Mouse (Mus musculus): ENCODE measurements around the gene Clip1. TPM values are rescaled to one million over a fixed set of nuclear protein-coding genes. Genes with fewer than 3 reads are reported as not detected.

Clip1 gene
- total and polyA plus RNA-seq, 3 experiments, result 13.3 to 23.0 TPM; not detected in 1

DNA sequence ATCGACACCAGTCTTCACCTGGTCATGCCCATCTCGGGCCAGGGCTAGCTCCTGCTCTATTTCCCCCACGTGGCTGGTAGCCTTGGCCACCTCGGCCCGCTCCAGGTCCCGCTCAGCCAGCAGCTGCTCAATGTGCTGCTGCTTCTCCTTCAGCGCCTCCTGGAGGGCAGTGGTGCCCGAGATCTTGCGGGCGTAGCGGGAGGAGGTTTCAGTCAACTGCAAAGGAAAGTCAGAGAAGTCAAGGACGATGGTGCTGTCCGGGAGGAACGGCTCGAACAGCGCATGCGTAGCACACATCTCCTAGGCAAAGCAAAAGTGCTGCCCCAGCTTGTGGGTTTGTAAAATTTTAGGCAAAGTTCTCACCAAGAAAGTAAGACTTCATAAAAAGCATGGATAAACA, 42.0 kb downstream of the Clip1 start:
- H3K79me2 ChIP-seq (ENCODE audit: control insufficient read depth, insufficient read depth, low read length, poor library complexity), result no peaks in the 10 kb centered on the region
- TF ChIP-seq TCF12 (IDR thresholded peaks at IDR 0.05; ENCODE audit: low read depth, low read length), result no peak
- TF ChIP-seq SMC3 (IDR thresholded peaks at IDR 0.05; ENCODE audit: low read depth, low read length), result no peak
- no peak for TF ChIP-seq EP300 (IDR thresholded peaks at IDR 0.05; ENCODE audit: low read depth in 1 of 2, low read length in 2 of 2)
- no peak for TF ChIP-seq GABPA (IDR thresholded peaks at IDR 0.05; ENCODE audit: low read depth, low read length)
- no peak for TF ChIP-seq CTCF (IDR thresholded peaks at IDR 0.05 in 2 of 3, conservative IDR thresholded peaks at IDR 0.05 in 1 of 3; ENCODE audit: control insufficient read depth in 1 of 3, insufficient read depth in 1 of 3, low read depth in 2 of 3, low read length in 3 of 3, poor library complexity in 1 of 3, severe bottlenecking in 1 of 3)
- TF ChIP-seq HCFC1 (IDR thresholded peaks at IDR 0.05; ENCODE audit: low read depth, low read length), result no peak
- no peak for TF ChIP-seq GATA1 (IDR thresholded peaks at IDR 0.05; ENCODE audit: low read depth, low read length)
- TF ChIP-seq BHLHE40 (IDR thresholded peaks at IDR 0.05; ENCODE audit: borderline replicate concordance, low read depth, low read length), result no peak
- TF ChIP-seq ETS1 (IDR thresholded peaks at IDR 0.05; ENCODE audit: low read depth, low read length), result no peak
- TF ChIP-seq UBTF (IDR thresholded peaks at IDR 0.05; ENCODE audit: borderline replicate concordance, insufficient read depth, low read depth, low read length), result no peak
- TF ChIP-seq MAZ (IDR thresholded peaks at IDR 0.05; ENCODE audit: low read depth, low read length), result no peak
- no peak for TF ChIP-seq POLR2AphosphoS2 (IDR thresholded peaks at IDR 0.05; ENCODE audit: low read length)
- TF ChIP-seq ZNF384 (IDR thresholded peaks at IDR 0.05; ENCODE audit: low read depth, low read length), result no peak
- TF ChIP-seq MYC (IDR thresholded peaks at IDR 0.05; ENCODE audit: low read depth, low read length), result no peak
- TF ChIP-seq MAFK (IDR thresholded peaks at IDR 0.05; ENCODE audit: borderline replicate concordance, low read depth, low read length), result no peak
- H3K36me3 ChIP-seq (ENCODE audit: control insufficient read depth in 1 of 2, insufficient read depth in 2 of 2, low read length in 2 of 2), result peaks cover 0 to 4% of the 10 kb centered on the region in 2 experiments; a peak in 1 of 4 replicates
- no peaks in the 10 kb centered on the region for H3K9me3 ChIP-seq (replicated peaks; ENCODE audit: insufficient read depth, low read length)
- H3K4me3 ChIP-seq (ENCODE audit: control insufficient read depth in 1 of 2, insufficient read depth in 1 of 2, low read depth in 2 of 2, low read length in 2 of 2), result no peak overlapping the region
- no peaks in the 10 kb centered on the region for H3K4me1 ChIP-seq (ENCODE audit: control insufficient read depth in 1 of 2, insufficient read depth in 2 of 2, low read length in 2 of 2)
- H3K9ac ChIP-seq (ENCODE audit: control insufficient read depth, low read depth, low read length, poor library complexity, severe bottlenecking), result no peak overlapping the region
- no peak overlapping the region for H3K27ac ChIP-seq (ENCODE audit: control insufficient read depth, low read depth, low read length)
- H3K27me3 ChIP-seq (ENCODE audit: control insufficient read depth in 1 of 2, insufficient read depth in 2 of 2, low read length in 2 of 2), result no peaks in the 10 kb centered on the region
- no peak for DNase-seq (ENCODE audit: low read depth, low spot score)

GRCm38 (mm10) chr5:123641259-123641900, 43.0 kb downstream of the Clip1 start:
- no peaks in the 10 kb centered on the region for H3K4me1 ChIP-seq (ENCODE audit: control insufficient read depth in 1 of 2, insufficient read depth in 2 of 2, low read length in 2 of 2)
- peaks cover 0 to 4% of the 10 kb centered on the region in 2 experiments; a peak in 1 of 4 replicates for H3K36me3 ChIP-seq (ENCODE audit: control insufficient read depth in 1 of 2, insufficient read depth in 2 of 2, low read length in 2 of 2)
- H3K27ac ChIP-seq (ENCODE audit: control insufficient read depth, low read depth, low read length), result no peak overlapping the region

More at GRCm38 (mm10) chr5:123641259-123641900, 43.0 kb downstream of the Clip1 start:
- no peaks in the 10 kb centered on the region for H3K79me2 ChIP-seq (ENCODE audit: control insufficient read depth, insufficient read depth, low read length, poor library complexity)
- no peak overlapping the region for H3K4me3 ChIP-seq (ENCODE audit: control insufficient read depth in 1 of 2, insufficient read depth in 1 of 2, low read depth in 2 of 2, low read length in 2 of 2)
- no peaks in the 10 kb centered on the region for H3K9me3 ChIP-seq (replicated peaks; ENCODE audit: insufficient read depth, low read length)
- DNase-seq (ENCODE audit: low read depth, low spot score), result no peak
- no peak for TF ChIP-seq HCFC1 (IDR thresholded peaks at IDR 0.05; ENCODE audit: low read depth, low read length)
- TF ChIP-seq KAT2A (conservative IDR thresholded peaks at IDR 0.05; ENCODE audit: low read depth, low read length), result no peak
- no peak for TF ChIP-seq ETS1 (IDR thresholded peaks at IDR 0.05; ENCODE audit: low read depth, low read length)
- no peak for TF ChIP-seq NELFE (IDR thresholded peaks at IDR 0.05; ENCODE audit: low read depth, low read length)
- no peak for TF ChIP-seq MYC (IDR thresholded peaks at IDR 0.05; ENCODE audit: low read depth, low read length)
- TF ChIP-seq MAX (IDR thresholded peaks at IDR 0.05; ENCODE audit: low read length), result no peak
- no peak for TF ChIP-seq MXI1 (IDR thresholded peaks at IDR 0.05; ENCODE audit: low read depth, low read length)
- TF ChIP-seq MAFK (IDR thresholded peaks at IDR 0.05; ENCODE audit: borderline replicate concordance, low read depth, low read length), result no peak
- TF ChIP-seq MYB (IDR thresholded peaks at IDR 0.05; ENCODE audit: low read depth, low read length), result no peak
- no peak for TF ChIP-seq EP300 (IDR thresholded peaks at IDR 0.05; ENCODE audit: low read depth in 1 of 2, low read length in 2 of 2)
- no peak for TF ChIP-seq JUND (IDR thresholded peaks at IDR 0.05; ENCODE audit: low read depth, low read length)
- TF ChIP-seq TBP (IDR thresholded peaks at IDR 0.05; ENCODE audit: low read depth, low read length), result no peak
- TF ChIP-seq ZKSCAN1 (IDR thresholded peaks at IDR 0.05; ENCODE audit: low read depth, low read length), result no peak
- no peak for TF ChIP-seq RAD21 (IDR thresholded peaks at IDR 0.05; ENCODE audit: low read depth, low read length)
- H3K27me3 ChIP-seq (ENCODE audit: control insufficient read depth in 1 of 2, insufficient read depth in 2 of 2, low read length in 2 of 2), result no peaks in the 10 kb centered on the region
- no peak overlapping the region for H3K9ac ChIP-seq (ENCODE audit: control insufficient read depth, low read depth, low read length, poor library complexity, severe bottlenecking)

All from MEL (cell line).